Mouse (Mus musculus) CD4-positive, CD25-positive, alpha-beta regulatory T cell, adult 4 months (primary cell): ENCODE results near the gene Gas6. TPM values are rescaled to one million over a fixed set of nuclear protein-coding genes. Genes with fewer than 3 reads are reported as not detected.

Experiments used
- ATAC-seq: one replicate; pipeline ENCODE4 v1.8.0; 2017
- polyA plus RNA-seq, 2 experiments: library from polyadenylated mRNA; unstranded; fragments of 100-300 nt; shearing (Covaris generic); gene quantifications; one replicate each; pipeline ENCODE4 v1.2.1; 2017

The Gas6 gene
- polyA plus RNA-seq, 2 experiments from 2014 or later: not detected

DNA sequence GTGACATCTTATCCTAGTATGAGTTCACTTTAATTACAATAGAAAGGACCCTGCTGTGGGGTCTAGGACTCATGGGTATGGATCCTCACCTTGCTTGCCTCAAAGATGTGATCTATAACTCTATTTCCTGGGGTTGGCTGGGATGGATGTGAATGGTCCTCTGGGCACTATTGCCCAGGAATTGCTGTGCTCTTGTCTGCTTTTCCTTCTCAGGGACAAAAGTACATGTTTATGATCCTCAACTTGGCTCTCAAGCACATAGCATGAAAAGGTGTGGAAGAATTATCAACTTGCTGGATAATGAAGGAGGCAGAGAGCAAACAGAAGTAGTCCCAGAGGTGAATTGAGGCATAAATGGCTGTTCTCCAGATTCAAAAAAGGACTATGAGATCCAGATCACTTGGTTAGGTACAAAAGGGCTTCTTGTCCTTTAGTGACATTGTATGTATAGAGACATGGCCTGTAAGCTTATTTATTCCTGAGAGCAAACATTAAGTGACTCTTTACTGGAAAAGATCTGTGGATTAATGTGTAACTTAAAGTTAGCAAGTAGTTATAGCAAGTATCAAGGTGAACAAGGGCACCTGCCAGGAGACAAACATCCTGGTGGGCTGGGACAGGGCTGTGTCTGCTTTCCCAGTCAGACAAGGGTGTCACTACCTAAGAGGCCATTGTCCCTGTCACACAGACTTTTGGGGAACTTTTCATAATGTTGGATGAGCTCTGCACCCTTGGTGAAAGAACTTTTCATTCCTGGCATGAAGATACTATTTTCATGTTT is 10.8 kb upstream of the Gas6 start:
- no peak for ATAC-seq

DNA sequence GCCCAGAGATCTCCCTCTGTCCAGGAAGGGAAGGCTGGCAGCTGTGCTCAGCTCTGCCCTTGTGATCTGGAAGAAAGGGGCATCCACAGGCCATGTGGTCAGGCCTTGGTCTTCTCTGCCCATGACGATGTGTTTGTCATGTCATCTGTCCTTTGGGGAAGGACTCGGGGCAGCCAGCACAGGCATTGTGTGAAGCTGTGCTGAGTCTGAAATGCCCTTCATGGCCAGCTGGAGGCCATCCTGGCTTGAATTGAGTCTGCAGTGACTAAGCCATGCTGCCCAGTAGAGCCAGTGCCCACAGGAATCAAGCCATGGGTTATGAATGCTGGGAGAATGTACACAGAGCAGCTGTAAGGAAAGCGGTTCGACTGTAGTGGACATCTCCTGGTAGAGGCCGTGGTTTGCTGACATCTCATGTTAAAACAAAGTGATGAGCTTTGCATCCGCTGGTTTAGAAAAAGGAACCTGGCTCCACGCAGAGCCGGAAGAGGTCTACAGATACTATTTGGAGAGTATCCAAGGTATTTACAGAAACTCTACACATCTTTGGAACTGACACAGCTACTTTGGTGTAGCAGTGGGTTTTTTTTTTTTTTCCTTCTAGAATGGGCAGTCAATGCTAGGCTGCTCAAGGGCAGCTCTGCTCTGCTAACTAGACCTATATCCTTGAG is 9.8 kb upstream of the Gas6 start:
- ATAC-seq: no peak

DNA sequence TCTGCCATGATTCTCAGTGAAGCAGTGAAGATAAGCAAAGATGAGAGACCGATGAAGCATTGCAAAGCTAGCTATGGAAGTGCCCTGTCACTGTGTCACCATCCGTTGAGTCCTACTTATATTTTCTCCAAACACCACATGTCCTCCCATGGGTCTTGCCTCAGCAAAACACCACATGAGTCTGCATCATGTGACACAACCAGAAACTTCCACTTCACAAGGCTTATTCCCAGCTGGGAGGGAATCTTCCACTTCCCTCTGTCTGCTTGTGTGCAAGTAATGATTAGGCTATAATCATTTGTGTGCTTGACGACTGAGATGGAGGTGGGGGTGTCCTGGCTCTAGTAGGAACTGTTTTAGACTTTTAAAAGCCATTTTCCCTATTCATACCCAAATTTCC is 6.9 kb upstream of the Gas6 start:
- no peak for ATAC-seq

DNA sequence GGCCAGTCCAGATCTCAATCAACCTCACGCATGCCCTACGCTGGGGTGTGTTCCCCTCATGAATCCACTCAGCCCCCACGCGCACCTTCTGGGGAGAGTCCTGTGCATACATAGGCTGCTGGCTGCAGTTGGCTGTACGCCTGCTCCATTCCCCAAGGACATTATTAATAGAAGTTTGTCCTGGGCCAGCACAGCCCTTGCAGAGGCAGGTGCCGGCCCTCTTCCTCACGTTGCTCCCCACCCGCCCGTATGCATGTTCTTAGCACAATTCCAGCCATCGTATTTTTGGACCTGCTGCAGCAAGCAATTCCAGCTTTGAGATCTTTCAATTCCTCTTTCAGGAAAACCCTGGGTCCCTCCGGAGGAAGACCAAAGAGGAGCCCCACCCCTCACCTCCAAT is 1.3 kb downstream of the Gas6 start:
- ATAC-seq: no peak

DNA sequence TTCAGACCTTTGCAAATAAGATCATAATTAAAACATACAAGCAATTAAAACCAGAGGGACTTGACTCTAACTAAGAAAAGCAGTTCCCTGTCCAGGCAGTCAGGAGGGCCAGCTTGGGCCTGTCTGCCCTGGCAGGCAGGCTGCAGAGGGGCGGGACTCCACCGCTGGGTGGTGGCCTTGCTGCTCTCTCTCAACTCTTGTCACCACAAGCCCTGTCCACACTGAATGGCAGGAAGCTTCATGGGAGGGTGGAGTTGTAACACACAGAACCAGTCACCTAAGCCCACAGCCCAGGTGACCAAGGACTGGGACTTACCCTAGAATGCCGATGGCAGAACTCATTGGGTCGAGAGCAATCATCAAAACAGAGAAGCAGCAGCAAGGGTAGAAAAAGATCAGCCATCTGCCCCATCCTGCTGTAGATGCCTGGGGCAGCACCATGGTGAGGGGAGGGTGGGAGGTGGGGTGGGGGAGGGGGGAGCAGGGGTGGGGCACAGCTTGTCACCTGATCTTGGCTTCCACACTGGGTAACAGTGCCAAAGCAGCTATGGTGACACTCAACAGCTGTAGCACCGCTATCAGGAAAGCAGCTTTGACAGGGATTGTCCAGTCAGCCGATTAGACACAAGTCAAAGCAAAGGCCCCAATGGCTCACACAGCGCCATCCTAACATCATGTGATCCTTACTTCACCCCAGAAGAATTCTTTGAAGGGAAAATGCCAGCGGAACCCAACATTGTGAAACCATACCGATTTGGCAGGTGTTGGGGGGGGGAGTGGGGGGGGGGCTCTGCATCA is 1.9 kb downstream of the Gas6 start:
- ATAC-seq: no peak

DNA sequence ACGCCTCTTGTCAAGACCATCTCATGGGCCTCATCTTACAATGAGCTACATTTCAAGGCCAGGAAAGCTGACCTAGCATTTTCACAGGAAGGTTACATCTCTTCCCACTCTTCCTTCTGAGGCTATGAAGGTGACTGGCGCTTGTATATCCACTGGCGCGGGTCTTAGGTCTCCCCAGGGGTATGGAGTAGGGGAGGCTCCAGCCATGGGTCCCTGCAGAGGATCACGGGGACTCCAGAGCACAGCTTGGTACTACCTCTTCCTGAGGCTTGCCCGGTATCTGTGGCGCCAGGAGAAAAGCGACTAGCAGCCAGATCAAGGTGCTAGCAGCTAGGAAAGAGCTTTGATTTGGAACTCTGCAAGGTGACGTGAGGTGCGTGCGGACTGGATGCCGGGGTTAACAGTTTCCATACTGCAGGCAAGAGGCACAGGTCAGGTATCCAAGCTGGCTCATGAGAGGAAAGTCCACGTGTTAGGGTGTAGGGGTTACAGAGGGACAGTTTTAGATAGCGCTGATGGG is 2.7 kb downstream of the Gas6 start:
- no peak for ATAC-seq

DNA sequence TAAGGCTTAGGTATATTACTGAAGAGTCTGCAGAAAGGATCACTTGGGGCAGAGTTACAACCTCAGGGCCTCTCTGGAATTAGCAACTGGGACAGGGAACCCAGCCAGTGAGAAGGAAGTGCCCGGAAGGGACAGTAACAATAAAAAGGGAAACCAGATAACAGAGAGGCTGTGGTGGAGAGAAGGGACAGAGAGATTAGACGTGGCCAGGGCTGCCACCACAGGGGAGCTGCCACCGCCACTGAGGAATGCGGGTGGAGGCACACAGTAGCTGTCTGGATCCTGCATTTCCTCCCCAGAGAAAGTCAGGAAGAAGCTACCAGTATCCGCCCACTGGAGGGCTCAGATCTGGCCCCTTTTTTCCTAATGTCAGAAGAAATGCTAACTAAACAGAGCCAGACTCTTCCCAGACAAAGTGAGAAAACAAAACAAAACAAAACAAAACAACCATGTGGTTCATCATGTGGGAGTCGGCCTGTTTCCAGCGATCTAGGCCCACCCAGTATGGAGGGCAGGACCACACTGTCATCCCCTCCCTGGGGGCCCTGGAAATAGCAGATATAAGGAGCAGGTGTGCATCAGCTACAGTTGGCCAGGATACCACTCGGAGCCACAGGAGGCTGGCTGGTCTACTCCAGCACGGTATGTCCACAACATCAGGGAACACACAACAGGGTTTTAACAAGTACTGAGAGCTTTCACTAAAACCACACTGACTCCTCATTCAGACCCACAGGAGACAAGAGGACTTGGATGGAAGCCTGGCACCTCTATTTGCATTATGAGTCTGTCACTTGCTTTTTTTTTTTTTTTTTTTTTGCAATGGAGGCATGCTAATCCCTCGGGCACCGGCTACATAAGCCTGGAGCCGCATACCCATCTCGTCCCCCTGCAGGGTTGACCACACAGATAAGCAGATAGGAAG is 4.0 kb downstream of the Gas6 start:
- no peak for ATAC-seq

DNA sequence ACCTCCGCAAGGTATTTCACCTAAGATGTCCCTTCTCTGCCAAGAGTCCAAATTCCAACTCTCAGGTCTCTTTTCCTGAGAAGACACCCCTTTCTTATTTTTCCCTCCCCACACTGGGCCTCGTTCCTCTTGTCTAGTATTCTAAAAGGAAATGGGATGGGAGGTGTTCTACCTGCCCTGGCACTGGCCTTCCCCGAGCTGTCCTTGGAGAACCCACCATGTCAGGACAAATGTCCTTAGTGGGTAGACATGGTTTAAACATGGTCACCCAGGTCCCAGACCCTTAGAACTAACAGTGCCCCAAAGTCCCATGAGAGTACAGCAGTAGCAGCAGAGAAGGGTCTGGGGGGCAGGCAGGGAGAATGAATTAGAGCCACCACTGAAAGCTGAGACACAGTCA is 4.9 kb downstream of the Gas6 start:
- no peak for ATAC-seq

DNA sequence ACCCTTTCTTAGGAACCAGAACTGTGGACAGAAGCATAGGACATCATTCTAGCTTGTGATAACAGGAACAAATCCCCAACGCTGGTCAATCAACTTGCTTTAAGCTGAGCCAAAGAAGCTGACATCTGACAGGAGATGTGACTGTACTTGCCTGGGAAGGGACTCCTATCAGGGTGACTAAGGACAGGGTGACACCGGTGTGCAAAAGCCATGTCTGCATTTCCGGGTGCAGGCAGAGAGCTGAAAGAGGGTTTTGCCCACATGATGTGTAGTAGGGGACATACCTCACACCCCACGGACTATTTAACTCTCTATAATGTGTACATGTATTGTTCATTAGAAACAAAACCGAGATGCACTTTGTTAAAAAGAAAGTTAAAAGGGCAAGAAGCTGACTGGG is 11.1 kb downstream of the Gas6 start:
- no peak for ATAC-seq

DNA sequence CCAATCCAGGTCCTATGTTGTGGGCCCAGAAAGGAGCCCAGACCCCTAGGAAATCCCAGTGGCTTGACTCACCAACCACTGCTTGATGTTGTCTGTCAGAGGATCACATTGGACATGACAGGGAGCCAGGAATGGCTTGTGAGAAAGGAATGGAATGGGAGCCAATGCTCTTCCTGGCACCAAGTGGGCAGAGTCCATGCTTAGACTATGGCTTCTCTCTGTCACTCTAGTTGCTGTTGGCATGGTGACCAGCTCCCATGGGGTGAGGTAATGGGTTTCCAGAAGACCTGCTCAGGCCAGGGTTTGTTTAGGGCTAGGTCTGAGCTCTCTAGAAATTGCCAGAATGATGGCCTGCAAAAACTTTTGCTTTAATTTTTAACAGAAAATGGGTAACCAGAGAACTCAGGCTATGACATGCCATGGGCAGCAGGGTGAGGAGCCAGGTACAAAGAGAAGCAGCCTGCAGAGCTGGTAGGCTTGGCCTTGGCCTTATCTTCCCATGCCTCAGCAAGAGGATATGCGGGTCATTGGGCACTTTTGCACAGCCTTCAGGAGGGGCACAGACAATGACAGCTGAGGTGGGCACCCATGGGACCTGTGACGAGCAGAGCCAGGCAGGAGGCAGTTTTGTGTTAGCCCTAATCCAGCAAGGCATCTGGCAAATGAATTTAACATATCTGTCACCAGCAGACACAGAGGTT is 12.0 kb downstream of the Gas6 start:
- no peak for ATAC-seq

DNA sequence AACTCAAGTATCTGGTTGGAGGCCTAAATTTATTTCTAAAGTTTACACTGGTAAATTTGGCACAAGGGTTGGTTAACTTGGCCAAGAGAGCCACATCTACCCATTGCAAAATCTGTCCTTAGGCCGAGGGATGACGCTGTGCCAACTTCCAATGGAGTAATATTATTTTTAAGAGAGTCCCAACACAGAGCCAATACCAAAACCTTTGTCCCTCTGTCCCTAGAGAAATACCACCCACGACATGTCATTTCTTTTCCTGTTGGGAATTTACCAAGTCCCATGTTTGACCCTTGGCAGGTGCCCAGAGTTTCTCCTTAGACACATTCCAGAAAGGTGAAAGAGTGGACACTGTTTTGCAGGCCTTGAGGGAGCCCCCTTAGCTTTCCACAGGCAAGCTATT is 12.7 kb downstream of the Gas6 start:
- no peak for ATAC-seq

DNA sequence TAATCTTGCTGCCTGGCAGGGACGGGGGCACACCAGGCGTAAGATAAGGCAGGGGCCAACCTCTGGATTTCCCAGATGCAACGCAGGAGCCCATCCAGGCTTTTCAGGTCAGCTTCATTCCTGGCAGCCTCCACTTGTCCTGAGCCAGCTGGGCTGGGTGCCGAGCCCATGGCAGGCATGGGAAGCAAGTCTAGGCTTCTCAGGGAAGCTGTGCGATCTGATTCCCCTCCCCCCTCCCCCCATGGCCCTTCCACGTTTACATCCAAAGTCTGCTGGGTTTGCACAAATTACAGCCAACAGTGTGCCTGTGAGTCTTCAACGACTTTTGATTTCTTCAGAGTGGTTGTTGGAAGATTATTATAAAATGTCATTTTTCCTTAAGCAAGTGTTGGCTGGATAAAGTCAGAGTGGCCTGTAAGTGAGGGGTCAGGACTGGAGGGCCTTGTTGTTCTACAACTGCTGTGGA is 13.2 kb downstream of the Gas6 start:
- ATAC-seq: no peak

DNA sequence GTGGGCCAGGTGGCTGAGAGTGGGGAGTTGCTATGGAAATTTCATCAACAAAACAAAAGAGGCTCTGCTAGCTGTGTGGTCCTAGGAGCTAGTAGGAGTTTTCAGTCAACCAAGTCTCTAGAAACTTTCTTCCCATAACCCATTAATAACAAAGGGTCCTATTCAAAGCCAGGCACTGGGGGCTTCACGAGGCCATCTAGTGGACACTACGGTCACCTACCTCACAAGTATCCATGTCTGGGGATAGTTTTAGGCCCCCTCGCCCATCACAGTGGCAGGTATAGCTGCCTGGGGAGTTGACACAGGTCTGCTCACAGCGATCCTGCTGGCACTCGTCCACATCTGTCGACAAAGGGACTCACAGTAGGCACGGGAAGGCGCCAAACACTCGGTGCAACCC is 18.4 kb downstream of the Gas6 start:
- ATAC-seq: no peak

DNA sequence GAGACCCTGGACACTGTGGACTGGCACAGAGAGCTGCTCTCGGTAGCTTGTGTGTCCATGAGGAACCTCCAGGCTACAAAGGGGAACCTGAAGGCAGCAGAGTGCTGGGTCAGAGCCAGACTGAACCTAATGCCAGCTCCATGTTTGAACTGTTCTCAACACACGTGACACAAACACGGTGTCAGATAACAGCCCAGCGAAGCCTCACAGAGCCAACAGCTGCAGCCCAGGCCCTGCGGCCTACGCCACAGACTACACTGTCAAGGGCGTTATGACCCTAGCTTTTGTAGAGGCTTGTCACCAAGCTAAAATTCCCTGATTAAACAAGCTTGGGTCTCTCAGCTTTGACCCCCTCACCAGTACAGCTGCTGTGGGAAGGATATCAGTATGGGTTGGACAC is 22.0 kb downstream of the Gas6 start:
- no peak for ATAC-seq

DNA sequence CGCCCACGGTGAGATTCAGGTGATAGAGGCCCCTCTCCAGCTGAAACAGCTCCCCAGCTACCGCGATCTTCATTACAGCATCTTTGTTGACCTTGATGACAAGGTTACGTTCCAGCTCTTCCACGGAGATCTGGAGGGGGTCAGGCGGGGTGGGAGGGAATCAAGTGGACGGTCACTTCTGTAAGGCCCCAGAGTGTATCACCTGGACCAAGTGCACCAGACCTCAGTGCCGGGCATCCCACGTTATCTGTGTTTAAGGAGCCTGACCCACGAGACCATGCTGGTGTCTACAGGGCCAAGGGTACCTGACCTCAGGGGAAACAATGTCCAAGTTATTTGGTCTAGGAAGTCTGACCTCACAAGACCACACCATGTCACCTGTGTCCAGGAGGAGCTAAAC is 22.8 kb downstream of the Gas6 start:
- ATAC-seq: no peak

DNA sequence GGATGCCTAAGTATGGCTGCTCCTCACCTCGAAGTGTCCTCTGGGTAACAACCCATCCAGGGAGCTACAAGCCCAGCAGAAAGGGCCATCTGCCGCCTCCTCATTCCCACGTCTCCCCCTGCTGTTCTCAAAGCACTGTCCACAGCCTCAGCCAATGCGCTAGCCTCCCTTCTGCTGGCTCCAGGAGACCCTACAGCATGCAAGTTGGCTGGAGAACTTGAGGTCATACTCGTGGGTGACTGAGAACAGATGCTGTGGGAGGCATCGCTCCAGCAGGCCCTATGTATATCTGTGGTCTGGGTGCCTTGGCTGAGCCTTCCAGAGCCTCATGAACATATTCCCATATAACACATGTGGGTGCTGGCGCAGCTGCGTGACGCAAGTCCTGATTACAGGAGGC is 25.6 kb downstream of the Gas6 start:
- ATAC-seq: no peak

DNA sequence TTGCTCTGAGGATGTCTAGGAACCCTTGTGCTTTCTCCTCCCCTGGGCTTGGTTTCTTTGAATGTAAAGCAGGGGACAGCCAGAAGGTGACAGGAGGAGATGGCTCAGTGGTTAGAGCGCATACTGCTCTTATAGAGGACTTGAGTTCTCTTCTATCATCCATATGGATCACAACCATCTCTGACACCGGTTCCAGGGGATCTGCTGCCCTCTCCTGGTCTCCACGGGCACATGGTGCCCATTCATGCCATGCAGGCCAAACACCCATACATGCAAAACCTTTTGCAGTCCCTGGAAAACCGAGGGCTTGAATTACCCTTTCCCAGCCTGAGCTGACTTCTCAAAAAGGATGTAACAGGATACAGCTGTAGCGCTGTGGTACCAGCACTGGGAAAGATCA is 27.3 kb downstream of the Gas6 start:
- no peak for ATAC-seq

DNA sequence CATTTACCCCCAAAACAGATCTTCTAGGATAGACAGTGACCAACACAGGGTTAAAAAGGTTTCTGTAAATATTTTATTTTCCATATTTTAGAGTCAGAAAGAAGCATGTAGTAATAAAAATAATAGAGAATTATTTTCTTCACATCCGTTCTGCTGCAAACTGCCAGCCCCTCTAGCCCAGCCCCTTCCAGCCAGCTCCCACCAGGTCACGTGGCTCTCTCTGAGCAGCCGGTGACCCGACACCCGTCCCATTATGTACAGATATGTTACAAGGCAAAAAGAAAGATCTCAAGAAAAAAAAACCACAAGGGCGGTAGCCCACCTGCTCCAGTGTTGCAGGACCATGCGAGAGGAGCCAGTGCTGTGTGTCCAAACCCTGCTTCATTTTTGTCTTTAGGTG is 29.0 kb downstream of the Gas6 start:
- ATAC-seq: no peak

DNA sequence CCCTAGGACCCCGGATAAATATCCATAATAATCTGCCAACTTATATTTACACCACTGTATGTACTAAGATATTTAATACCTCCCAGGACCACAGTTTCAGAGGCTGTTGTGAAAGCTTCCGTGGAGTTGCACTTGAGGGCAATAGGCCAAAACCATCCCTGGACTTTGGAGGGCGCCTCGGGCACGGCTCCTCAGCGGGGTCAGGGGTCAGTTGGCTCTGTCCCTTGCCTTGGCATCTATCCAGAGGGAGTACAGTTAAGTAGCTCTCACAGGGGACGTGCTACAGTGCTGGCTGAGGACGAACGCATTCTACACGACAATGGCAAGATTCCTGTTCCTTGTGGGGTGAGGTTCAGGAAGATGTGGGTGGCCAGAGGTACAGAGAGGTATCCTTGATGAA is 31.9 kb downstream of the Gas6 start:
- no peak for ATAC-seq

DNA sequence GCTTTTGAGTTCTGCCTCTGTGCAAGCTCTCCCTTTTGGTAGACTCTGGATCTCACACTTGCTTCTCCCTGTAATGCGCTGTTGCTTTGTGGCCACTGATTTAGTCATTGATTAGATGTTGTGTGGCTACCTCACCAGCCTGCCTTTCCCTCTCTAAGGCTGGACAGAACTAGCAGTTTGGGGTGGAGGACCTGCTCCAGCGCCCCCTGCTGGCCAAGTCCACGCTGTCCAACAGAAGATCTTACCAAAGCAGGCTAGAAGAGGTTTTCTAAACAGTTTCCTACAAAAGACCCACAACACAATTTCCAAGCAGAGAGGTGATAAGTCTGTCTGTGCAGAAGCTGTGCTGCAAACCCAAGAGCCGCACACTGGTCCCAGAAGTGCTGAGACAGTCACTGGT is 32.4 kb downstream of the Gas6 start:
- no peak for ATAC-seq

DNA sequence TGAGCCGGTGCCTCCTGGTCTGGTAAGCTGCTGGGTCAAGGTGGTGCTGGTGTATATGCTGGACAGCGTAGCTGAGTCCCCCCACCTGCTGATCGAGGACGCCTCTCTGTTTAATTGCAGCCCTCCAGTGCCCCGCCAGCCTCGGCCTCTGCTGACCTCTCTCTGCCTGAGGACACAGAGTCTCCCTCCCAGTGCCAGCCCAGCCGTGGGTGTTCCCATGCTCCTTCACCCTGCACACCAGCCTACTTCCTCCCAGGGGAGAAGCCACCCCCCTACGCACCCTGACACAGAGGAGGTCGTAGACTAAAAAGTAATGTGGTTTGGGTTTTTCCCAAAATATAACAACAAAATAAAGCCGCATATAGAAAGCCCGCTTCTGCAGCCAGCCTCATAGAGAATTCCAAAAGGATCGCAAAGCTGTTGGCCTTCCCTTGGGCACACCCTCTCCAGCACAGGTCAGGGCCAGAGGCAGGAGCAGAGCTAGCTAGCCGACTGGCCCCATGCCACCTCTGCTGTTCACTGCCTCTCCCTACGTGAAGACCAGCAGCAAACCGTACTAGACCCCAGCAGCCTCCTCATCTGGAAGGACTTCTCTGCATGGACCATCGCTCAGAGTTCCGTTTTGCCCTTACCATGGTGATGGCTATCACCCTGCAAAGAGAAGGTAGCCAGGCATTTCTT is 33.1 kb downstream of the Gas6 start:
- no peak for ATAC-seq
